Mouse (Mus musculus) megakaryocyte, embryonic 14.5 days (primary cell): ENCODE measurements around the gene Bnc1.

Source experiments
- FLI1 ChIP-seq: IDR thresholded peaks from 2 replicates; pipeline ENCODE4 v1.6.1; 2012; ENCODE audit warnings: low read length, inconsistent platforms, mixed read lengths
- GATA1 ChIP-seq: IDR thresholded peaks from 3 replicates; pipeline ENCODE4 v1.6.1; 2012; ENCODE audit warnings: mixed read lengths, low read length, inconsistent platforms, borderline replicate concordance

- TF ChIP-seq GATA1: no peak
- TF ChIP-seq FLI1: no peak
These were observed 17.5 kb downstream of the Bnc1 start for GRCm38 (mm10) chr7:81974616-81975015.
